Mouse (Mus musculus) hindbrain, embryonic 12.5 days (tissue): ENCODE measurements at regions not wholly inside any gene's neighbourhood (a gene's known extent, or its start where the extent isn't known, plus 50 kb on each side); places are given as distances from the start of the nearest gene placed in this dataset.

Experiments used
- ATAC-seq: fragments of 200-750 bp; cut with Nextera tagmentation; 2 replicates; pipeline ENCODE4 v1.8.0; 2017; ENCODE audit warnings: moderate TSS enrichment; ENCODE audit not compliant: low FRiP score
- H3K27ac ChIP-seq: fragments of 300-500 bp; sonication (generic); 2 replicates; pipeline ENCODE4 v1.5.1; 2016; ENCODE audit warnings: mild to moderate bottlenecking
- H3K27me3 ChIP-seq: fragments of 300-500 bp; sonication (generic); 2 replicates; pipeline ENCODE4 v1.6.1; 2016; ENCODE audit warnings: mild to moderate bottlenecking
- H3K36me3 ChIP-seq: fragments of 300-500 bp; sonication (generic); 2 replicates; pipeline ENCODE4 v1.6.1; 2016; ENCODE audit warnings: mild to moderate bottlenecking
- H3K4me1 ChIP-seq: fragments of 300-500 bp; sonication (generic); 2 replicates; pipeline ENCODE4 v1.6.1; 2016
- H3K4me2 ChIP-seq: fragments of 300-500 bp; sonication (generic); replicated peaks from 2 replicates; pipeline ENCODE4 v1.6.1; 2016; ENCODE audit warnings: mild to moderate bottlenecking
- H3K4me3 ChIP-seq: fragments of 300-500 bp; sonication (generic); 2 replicates; pipeline ENCODE4 v1.5.1; 2016; ENCODE audit warnings: mild to moderate bottlenecking
- H3K9ac ChIP-seq: fragments of 300-500 bp; sonication (generic); 2 replicates; pipeline ENCODE4 v1.6.1; 2016; ENCODE audit warnings: mild to moderate bottlenecking, moderate library complexity
- H3K9me3 ChIP-seq: fragments of 300-500 bp; sonication (generic); replicated peaks from 2 replicates; pipeline ENCODE4 v1.6.1; 2016; ENCODE audit warnings: mild to moderate bottlenecking
- WGBS: fragments of 180-500 bp; shearing (Covaris S2); methylation state at CpG from one replicate; pipeline ENCODE4 v1.1.7; 2016; 5-methylcytosine and 5-hydroxymethylcytosine counted together

GRCm38 (mm10) chr14:25316491-25316890 lies 142.5 kb upstream of the Zmiz1 start:
- Histone ChIP-seq H3K27ac (peak overlapping the region; percentile 92), H3K4me3 (no peak overlapping the region), H3K27me3 (no peaks in the 10 kb centered on the region), H3K36me3 (no peaks in the 10 kb centered on the region), H3K9me3 (no peaks in the 10 kb centered on the region), H3K4me1 (peaks cover 45% of the 10 kb centered on the region), H3K4me2 (no peak overlapping the region), H3K9ac (no peak overlapping the region)
- ATAC-seq, result no peak
- WGBS, result 96% methylated on average over 5 of the region's 5 CpGs

GRCm38 (mm10) chr14:25317680-25318471 lies 141.1 kb upstream of the Zmiz1 start:
- no peaks in the 10 kb centered on the region; the same call in 1 of the 2 replicates for H3K27me3 ChIP-seq
- H3K36me3 ChIP-seq, result no peaks in the 10 kb centered on the region
- ATAC-seq, result peak; percentile 93
- H3K27ac ChIP-seq, result peak overlapping the region; percentile 92
- peaks cover 47% of the 10 kb centered on the region for H3K4me1 ChIP-seq
- H3K9me3 ChIP-seq, result no peaks in the 10 kb centered on the region
- WGBS, result 2% methylated on average over 36 of the region's 37 CpGs
- H3K4me2 ChIP-seq, result peak overlapping the region; percentile 41
- no peak overlapping the region for H3K4me3 ChIP-seq
- H3K9ac ChIP-seq, result peak overlapping the region; percentile 42; the same call in 1 of the 2 replicates

GRCm38 (mm10) chr14:25318909-25319308 lies 140.1 kb upstream of the Zmiz1 start:
- peak overlapping the region; percentile 41; the same call in 1 of the 2 replicates for H3K4me2 ChIP-seq
- no peak overlapping the region for H3K9ac ChIP-seq

GRCm38 (mm10) chr14:25320141-25320540 lies 138.8 kb upstream of the Zmiz1 start:
- Histone ChIP-seq H3K9me3 (no peaks in the 10 kb centered on the region), H3K9ac (no peak overlapping the region), H3K4me1 (peaks cover 61% of the 10 kb centered on the region), H3K36me3 (no peaks in the 10 kb centered on the region), H3K27ac (peak overlapping the region; percentile 60), H3K4me3 (no peak overlapping the region), H3K27me3 (no peaks in the 10 kb centered on the region; the same call in 1 of the 2 replicates), H3K4me2 (no peak overlapping the region)
- no peak for ATAC-seq
- WGBS, result 63% methylated on average over 4 of the region's 4 CpGs

More at GRCm38 (mm10) chr14:25318909-25319308, 140.1 kb upstream of the Zmiz1 start:
- Histone ChIP-seq H3K4me3 (no peak overlapping the region), H3K27me3 (no peaks in the 10 kb centered on the region; the same call in 1 of the 2 replicates), H3K27ac (peak overlapping the region; percentile 92), H3K4me1 (peaks cover 58% of the 10 kb centered on the region), H3K36me3 (no peaks in the 10 kb centered on the region), H3K9me3 (no peaks in the 10 kb centered on the region)
- 36% methylated on average over 12 of the region's 12 CpGs for WGBS
- no peak for ATAC-seq

GRCm38 (mm10) chr14:25323542-25324484 lies 135.2 kb upstream of the Zmiz1 start:
- 83% methylated on average over 6 of the region's 6 CpGs for WGBS
- no peak overlapping the region for H3K9ac ChIP-seq
- H3K4me3 ChIP-seq, result no peak overlapping the region
- ATAC-seq, result peak; percentile 49; the same call in 1 of the 2 replicates
- no peaks in the 10 kb centered on the region; the same call in 1 of the 2 replicates for H3K27me3 ChIP-seq
- no peaks in the 10 kb centered on the region for H3K36me3 ChIP-seq
- H3K9me3 ChIP-seq, result no peaks in the 10 kb centered on the region
- H3K4me2 ChIP-seq, result no peak overlapping the region
- no peak overlapping the region for H3K27ac ChIP-seq
- peaks cover 43% of the 10 kb centered on the region for H3K4me1 ChIP-seq

GRCm38 (mm10) chr14:25325887-25326286 lies 133.1 kb upstream of the Zmiz1 start:
- WGBS, result 87% methylated on average over 3 of the region's 3 CpGs
- Histone ChIP-seq H3K4me3 (no peak overlapping the region), H3K27me3 (no peaks in the 10 kb centered on the region; the same call in 1 of the 2 replicates)

GRCm38 (mm10) chr14:25328230-25328629 lies 130.8 kb upstream of the Zmiz1 start:
- Histone ChIP-seq H3K27me3 (no peaks in the 10 kb centered on the region), H3K4me1 (peaks cover 10% of the 10 kb centered on the region), H3K9me3 (no peaks in the 10 kb centered on the region), H3K4me2 (no peak overlapping the region), H3K4me3 (no peak overlapping the region), H3K9ac (no peak overlapping the region), H3K36me3 (no peaks in the 10 kb centered on the region), H3K27ac (no peak overlapping the region)
- no peak for ATAC-seq
- WGBS, result 77% methylated on average over 5 of the region's 5 CpGs

More at GRCm38 (mm10) chr14:25325887-25326286, 133.1 kb upstream of the Zmiz1 start:
- Histone ChIP-seq H3K27ac (no peak overlapping the region), H3K4me1 (peaks cover 27% of the 10 kb centered on the region), H3K9ac (no peak overlapping the region), H3K4me2 (no peak overlapping the region), H3K36me3 (no peaks in the 10 kb centered on the region), H3K9me3 (no peaks in the 10 kb centered on the region)
- no peak for ATAC-seq

- no peaks in the 10 kb centered on the region for H3K36me3 ChIP-seq
- no peak overlapping the region for H3K27ac ChIP-seq
- no peak overlapping the region for H3K4me3 ChIP-seq
- 0 out of 2 replicates have a peak, but pooled peaks cover 7% of the 10 kb centered on the region for H3K9me3 ChIP-seq
- no peaks in the 10 kb centered on the region for H3K27me3 ChIP-seq
- peaks cover 14% of the 10 kb centered on the region for H3K4me1 ChIP-seq
- no peak overlapping the region for H3K9ac ChIP-seq
- no peak for ATAC-seq
- H3K4me2 ChIP-seq, result no peak overlapping the region
- 86% methylated on average over 2 of the region's 2 CpGs for WGBS
Observed at GRCm38 (mm10) chr14:25334186-25334585, 124.8 kb upstream of the Zmiz1 start.

- Histone ChIP-seq H3K27me3 (no peaks in the 10 kb centered on the region), H3K4me1 (peaks cover 30% of the 10 kb centered on the region), H3K9ac (no peak overlapping the region), H3K27ac (no peak overlapping the region), H3K36me3 (no peaks in the 10 kb centered on the region), H3K4me3 (no peak overlapping the region), H3K4me2 (no peak overlapping the region), H3K9me3 (0 out of 2 replicates have a peak, but pooled peaks cover 7% of the 10 kb centered on the region)
- no peak for ATAC-seq
- WGBS, result 97% methylated on average over 1 of the region's 1 CpGs
Observed at GRCm38 (mm10) chr14:25336875-25337274, 122.1 kb upstream of the Zmiz1 start.

- ATAC-seq, result peak; percentile 52; the same call in 1 of the 2 replicates
- 0 out of 2 replicates have a peak, but pooled peaks cover 7% of the 10 kb centered on the region for H3K9me3 ChIP-seq
- H3K4me2 ChIP-seq, result peak overlapping the region; percentile 7; the same call in 1 of the 2 replicates
- H3K9ac ChIP-seq, result 0 out of 2 replicates have a peak overlapping the region, but pooled peaks have one; percentile 8
- H3K4me1 ChIP-seq, result peaks cover 41% of the 10 kb centered on the region
- peak overlapping the region; percentile 74 for H3K27ac ChIP-seq
- no peaks in the 10 kb centered on the region for H3K27me3 ChIP-seq
- 42% methylated on average over 7 of the region's 9 CpGs for WGBS
- no peak overlapping the region for H3K4me3 ChIP-seq
- H3K36me3 ChIP-seq, result no peaks in the 10 kb centered on the region
Observed at GRCm38 (mm10) chr14:25338404-25339051, 120.5 kb upstream of the Zmiz1 start.

GRCm38 (mm10) chr14:25340845-25341244 lies 118.1 kb upstream of the Zmiz1 start:
- no peak overlapping the region for H3K4me2 ChIP-seq
- H3K36me3 ChIP-seq, result no peaks in the 10 kb centered on the region
- H3K9ac ChIP-seq, result no peak overlapping the region
- H3K27me3 ChIP-seq, result no peaks in the 10 kb centered on the region
- 0 out of 2 replicates have a peak, but pooled peaks cover 3% of the 10 kb centered on the region for H3K9me3 ChIP-seq
- no peak for ATAC-seq
- 82% methylated on average over 9 of the region's 9 CpGs for WGBS
- H3K27ac ChIP-seq, result no peak overlapping the region
- H3K4me1 ChIP-seq, result peaks cover 52% of the 10 kb centered on the region
- no peak overlapping the region for H3K4me3 ChIP-seq
